Mouse (Mus musculus): ENCODE measurements around the gene Yrdc. TPM values are rescaled to one million over a fixed set of nuclear protein-coding genes. Genes with fewer than 3 reads are reported as not detected.

The Yrdc gene
- total RNA-seq (2021) = 10 to 100 TPM; 24.5 to 26.6 TPM
- long read RNA-seq, transcript Yrdc-201 (5 exons, 1,634 nt) = major isoform, 57 of 72 reads
- long read RNA-seq, partial matches to known transcripts = 0 of 72 reads
- long read RNA-seq, other reads (novel, unspliced or antisense) = 12 of 72 reads

GRCm38 (mm10) chr4:124850261-124850913, at the start of gene Yrdc:
Gene Yrdc (plus strand): TSS chr4:124850679.
- peak; percentile 93 to 94 for DNase-seq (ENCODE audit: low spot score in 2 of 2)

- peak; percentile 93 to 94 for DNase-seq (ENCODE audit: low spot score in 2 of 2)
Measured at GRCm38 (mm10) chr4:124801552-124802308, 48.7 kb upstream of the Yrdc start, which contains the start of gene Mtf1. Gene Mtf1 (plus strand): TSS chr4:124802104.

GRCm38 (mm10) chr4:124802309-124803260, 47.9 kb upstream of the Yrdc start:
- DNase-seq (ENCODE audit: low spot score in 2 of 2) = peak; percentile 95 to 96

- no peak for DNase-seq (ENCODE audit: low spot score in 2 of 2)
Measured at GRCm38 (mm10) chr4:124803406-124803805, 47.1 kb upstream of the Yrdc start.

GRCm38 (mm10) chr4:124808511-124808910, 42.0 kb upstream of the Yrdc start:
- DNase-seq (ENCODE audit: low spot score in 2 of 2) = no peak

GRCm38 (mm10) chr4:124809136-124809883, 41.2 kb upstream of the Yrdc start:
- no peak for DNase-seq (ENCODE audit: low spot score in 2 of 2)

GRCm38 (mm10) chr4:124810056-124810455, 40.4 kb upstream of the Yrdc start:
- DNase-seq (ENCODE audit: low spot score in 2 of 2) = no peak

GRCm38 (mm10) chr4:124811347-124811975, 39.0 kb upstream of the Yrdc start:
- DNase-seq (ENCODE audit: low spot score in 2 of 2) = peak; percentile 20 to 25

- peak; percentile 17 to 20 for DNase-seq (ENCODE audit: low spot score in 2 of 2)
Measured at GRCm38 (mm10) chr4:124815901-124816300, 34.6 kb upstream of the Yrdc start.

GRCm38 (mm10) chr4:124817803-124818202, 32.7 kb upstream of the Yrdc start:
- DNase-seq (ENCODE audit: low spot score in 2 of 2) = no peak

- no peak for DNase-seq (ENCODE audit: low spot score in 2 of 2)
Measured at GRCm38 (mm10) chr4:124818832-124819231, 31.6 kb upstream of the Yrdc start.

- DNase-seq (ENCODE audit: low spot score in 2 of 2) = no peak
Measured at GRCm38 (mm10) chr4:124824967-124825366, 25.5 kb upstream of the Yrdc start.

GRCm38 (mm10) chr4:124825371-124825965, 25.0 kb upstream of the Yrdc start:
- no peak for DNase-seq (ENCODE audit: low spot score in 2 of 2)

GRCm38 (mm10) chr4:124829671-124830070, 20.8 kb upstream of the Yrdc start:
- DNase-seq (ENCODE audit: low spot score in 2 of 2) = no peak

- no peak for DNase-seq (ENCODE audit: low spot score in 2 of 2)
Measured at GRCm38 (mm10) chr4:124832796-124833195, 17.7 kb upstream of the Yrdc start.

GRCm38 (mm10) chr4:124838035-124838700, 12.3 kb upstream of the Yrdc start:
- DNase-seq (ENCODE audit: low spot score in 2 of 2) = no peak

GRCm38 (mm10) chr4:124840998-124841397, 9.5 kb upstream of the Yrdc start:
- no peak for DNase-seq (ENCODE audit: low spot score in 2 of 2)

GRCm38 (mm10) chr4:124843493-124843892, 7.0 kb upstream of the Yrdc start:
- DNase-seq (ENCODE audit: low spot score in 2 of 2) = peak; percentile 35 to 45

GRCm38 (mm10) chr4:124847573-124847972, 2.9 kb upstream of the Yrdc start:
- DNase-seq (ENCODE audit: low spot score in 2 of 2) = peak; percentile 89 to 91
